Mouse (Mus musculus) left cerebral cortex, adult 2 months (tissue): ENCODE measurements around the gene Slc25a31. TPM values are rescaled to one million over a fixed set of nuclear protein-coding genes. Genes with fewer than 3 reads are reported as not detected.

Experiments
- DNase-seq, 2 experiments: peaks; one replicate each; pipeline ENCODE4 v3.0.0; 2021 to 2022; ENCODE audit warnings: low spot score in 2 of 2, mixed read lengths in 1 of 2; ENCODE audit errors: extremely low spot score in 1 of 2
- H3K27ac ChIP-seq: fragments of 200-600 bp; 2 replicates; pipeline ENCODE4 v1.8.1; 2022
- H3K4me3 ChIP-seq: fragments of 200-600 bp; 2 replicates; pipeline ENCODE4 v1.8.1; 2022
- CTCF ChIP-seq: fragments of 200-600 bp; IDR thresholded peaks from 2 replicates; pipeline ENCODE4 v1.8.1; 2022; ENCODE audit warnings: antibody characterized with exemption, mild to moderate bottlenecking, moderate library complexity
- intact Hi-C: fragments of 180-260 bp; cut with DNase I; formaldehyde crosslinking; loops from one replicate; pipeline ENCODE4 v1.15.1; 2025
- long read RNA-seq, 2 experiments: library from polyadenylated mRNA; stranded (forward); transcript quantifications; one replicate each; pipeline ENCODE4 v2.0.0; 2021; ENCODE audit warnings: borderline mapping rate in 2 of 2
- total RNA-seq, 2 experiments: library from RNA; stranded (reverse); gene quantifications; 2 replicates each; pipeline ENCODE4 v1.2.3; 2021

Gene Slc25a31
- total RNA-seq = not detected
- long read RNA-seq, experiment 1 = 0 reads
- long read RNA-seq, experiment 2 = 0 reads

- no peak within 1 kb of the TSS for H3K27ac ChIP-seq
- no peak for DNase-seq
- intact Hi-C loops = no loop called here
- no peak for TF ChIP-seq CTCF
- no peak within 1 kb of the TSS for H3K4me3 ChIP-seq
Measured at GRCm38 (mm10) chr3:40708655-40709054, at the start of gene Slc25a31. TSS of gene Slc25a31 (plus strand) at chr3:40708855.

- intact Hi-C loops = no loop called here
- H3K4me3 ChIP-seq = no peak overlapping the region
- DNase-seq = no peak
- H3K27ac ChIP-seq = no peak overlapping the region
- no peak for TF ChIP-seq CTCF
Measured at GRCm38 (mm10) chr3:40660231-40660630, 48.4 kb upstream of the Slc25a31 start.

GRCm38 (mm10) chr3:40666109-40666508 lies 42.5 kb upstream of the Slc25a31 start:
- Histone ChIP-seq H3K27ac (no peak overlapping the region), H3K4me3 (no peak overlapping the region)
- intact Hi-C loops = no loop called here
- no peak for DNase-seq
- TF ChIP-seq CTCF = no peak

- DNase-seq = no peak
- intact Hi-C loops = no loop called here
- TF ChIP-seq CTCF = no peak
- no peak overlapping the region for H3K4me3 ChIP-seq
- no peak overlapping the region for H3K27ac ChIP-seq
Measured at GRCm38 (mm10) chr3:40666861-40667719, 41.6 kb upstream of the Slc25a31 start.

- no peak for TF ChIP-seq CTCF
- DNase-seq = no peak
- intact Hi-C loops = no loop called here
- H3K4me3 ChIP-seq = no peak overlapping the region
- no peak overlapping the region for H3K27ac ChIP-seq
Measured at GRCm38 (mm10) chr3:40668889-40669288, 39.8 kb upstream of the Slc25a31 start.

GRCm38 (mm10) chr3:40669395-40669794 lies 39.3 kb upstream of the Slc25a31 start:
- intact Hi-C loops = no loop called here
- no peak for DNase-seq
- no peak overlapping the region for H3K4me3 ChIP-seq
- TF ChIP-seq CTCF = no peak
- H3K27ac ChIP-seq = no peak overlapping the region

- no peak for TF ChIP-seq CTCF
- no peak for DNase-seq
- Histone ChIP-seq H3K27ac (no peak overlapping the region), H3K4me3 (no peak overlapping the region)
- intact Hi-C loops = no loop called here
Measured at GRCm38 (mm10) chr3:40673515-40673914, 35.1 kb upstream of the Slc25a31 start.

GRCm38 (mm10) chr3:40674873-40675405 lies 33.7 kb upstream of the Slc25a31 start:
- Histone ChIP-seq H3K4me3 (no peak overlapping the region), H3K27ac (no peak overlapping the region)
- TF ChIP-seq CTCF = no peak
- no peak for DNase-seq
- intact Hi-C loops = no loop called here

- intact Hi-C loops = no loop called here
- Histone ChIP-seq H3K27ac (no peak overlapping the region), H3K4me3 (no peak overlapping the region)
- TF ChIP-seq CTCF = no peak
- no peak for DNase-seq
Measured at GRCm38 (mm10) chr3:40678856-40679255, 29.8 kb upstream of the Slc25a31 start.

GRCm38 (mm10) chr3:40682404-40682803 lies 26.3 kb upstream of the Slc25a31 start:
- H3K4me3 ChIP-seq = no peak overlapping the region
- no peak for TF ChIP-seq CTCF
- intact Hi-C loops = no loop called here
- no peak for DNase-seq
- no peak overlapping the region for H3K27ac ChIP-seq

- TF ChIP-seq CTCF = no peak
- Histone ChIP-seq H3K27ac (no peak overlapping the region), H3K4me3 (no peak overlapping the region)
- DNase-seq = no peak
- intact Hi-C loops = no loop called here
Measured at GRCm38 (mm10) chr3:40683171-40683570, 25.5 kb upstream of the Slc25a31 start.

- intact Hi-C loops = no loop called here
- no peak for DNase-seq
- TF ChIP-seq CTCF = no peak
- no peak overlapping the region for H3K27ac ChIP-seq
- H3K4me3 ChIP-seq = no peak overlapping the region
Measured at GRCm38 (mm10) chr3:40685855-40686515, 22.7 kb upstream of the Slc25a31 start.
